Mouse (Mus musculus) intestine, embryonic 15.5 days (tissue): ENCODE measurements around the gene Slc44a2. TPM values are rescaled to one million over a fixed set of nuclear protein-coding genes. Genes with fewer than 3 reads are reported as not detected.
"Not testable (repeated sequence)": the region's sequence is repeated elsewhere in the genome, so short reads cannot be mapped to it uniquely, and the experiment has no call there.

Source experiments
- ATAC-seq: fragments of 200-750 bp; cut with Nextera tagmentation; 2 replicates; pipeline ENCODE4 v1.8.0; 2017; ENCODE audit warnings: moderate TSS enrichment, moderate library complexity
- H3K27ac ChIP-seq: fragments of 300-500 bp; sonication (generic); 2 replicates; pipeline ENCODE4 v1.5.1; 2015; ENCODE audit warnings: mild to moderate bottlenecking, inconsistent platforms
- H3K27me3 ChIP-seq: fragments of 300-500 bp; sonication (generic); replicated peaks from 2 replicates; pipeline ENCODE4 v1.6.1; 2015; ENCODE audit warnings: inconsistent platforms
- H3K36me3 ChIP-seq: fragments of 300-500 bp; sonication (generic); 2 replicates; pipeline ENCODE4 v1.6.1; 2015; ENCODE audit warnings: inconsistent platforms
- H3K4me1 ChIP-seq: fragments of 300-500 bp; sonication (generic); replicated peaks from 2 replicates; pipeline ENCODE4 v1.6.1; 2015; ENCODE audit warnings: inconsistent platforms
- H3K4me2 ChIP-seq: fragments of 300-500 bp; sonication (generic); replicated peaks from 2 replicates; pipeline ENCODE4 v1.6.1; 2015; ENCODE audit warnings: mild to moderate bottlenecking, inconsistent platforms
- H3K4me3 ChIP-seq: fragments of 300-500 bp; sonication (generic); replicated peaks from 2 replicates; pipeline ENCODE4 v1.5.1; 2015; ENCODE audit warnings: inconsistent platforms
- H3K9ac ChIP-seq: fragments of 300-500 bp; sonication (generic); 2 replicates; pipeline ENCODE4 v1.6.1; 2015; ENCODE audit warnings: inconsistent platforms
- H3K9me3 ChIP-seq: fragments of 300-500 bp; sonication (generic); 2 replicates; pipeline ENCODE4 v1.6.1; 2016; ENCODE audit warnings: inconsistent platforms
- WGBS: fragments of 180-500 bp; shearing (Covaris S2); methylation state at CpG from one replicate; pipeline ENCODE4 v1.1.7; 2015; 5-methylcytosine and 5-hydroxymethylcytosine counted together
- polyA plus RNA-seq: library from polyadenylated mRNA; unstranded; fragments of >200 nt; fragmentation: Nextera tagmentation; extraction: Ambion mirVana; gene quantifications from 2 replicates; pipeline ENCODE4 v1.2.1, GENCODE M21; 2015

The Slc44a2 gene
- polyA plus RNA-seq, 1 experiment from 2014 or later, result 52.0 TPM

DNA sequence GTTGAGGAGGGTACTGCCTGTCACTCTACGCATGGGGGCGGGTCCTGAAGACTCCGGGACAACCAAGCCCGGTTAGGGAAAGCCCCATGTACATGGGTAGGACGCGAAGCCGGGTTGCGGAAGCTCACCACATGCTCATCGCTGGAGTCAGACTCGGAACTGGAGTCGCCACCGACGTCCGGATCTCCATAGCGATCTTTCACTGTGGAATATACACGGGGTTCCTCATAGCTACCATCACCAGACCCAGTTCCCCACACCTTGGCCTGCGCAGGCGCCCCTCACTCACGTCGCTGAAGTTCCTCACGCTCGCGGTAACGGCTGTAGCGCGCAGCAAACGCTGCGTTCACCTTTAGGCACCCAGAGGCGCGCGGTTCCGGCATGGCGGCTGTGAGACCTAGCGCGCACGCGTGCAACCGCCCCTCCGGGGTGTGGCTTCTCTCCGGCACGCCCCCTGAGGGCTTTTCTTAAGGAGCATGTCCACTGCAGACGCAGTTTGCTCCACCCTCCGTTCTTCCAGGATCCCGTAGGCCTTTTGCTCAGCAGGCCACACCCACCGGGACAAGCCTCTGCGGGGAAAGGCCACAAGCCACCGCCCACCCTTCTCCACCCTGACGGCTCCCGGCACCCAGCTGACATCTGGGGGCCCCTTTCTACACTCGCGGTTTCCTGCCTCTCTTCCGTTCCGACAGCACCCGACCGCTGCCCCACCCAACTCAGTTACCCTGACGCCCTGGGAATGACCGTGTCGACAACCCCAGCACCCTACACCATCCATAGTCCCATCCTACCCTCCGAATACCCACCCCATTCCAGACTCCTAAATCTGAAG lies 32.7 kb upstream of the Slc44a2 start, which contains the start of gene Kri1:
Kri1 (minus strand) TSS at position 399 of the 832 bp plus-strand sequence.
- Histone ChIP-seq H3K9me3 (no peaks in the 10 kb centered on the region), H3K4me3 (peak within 1 kb of the TSS; percentile 59), H3K4me2 (peak within 1 kb of the TSS; percentile 83), H3K27ac (peak within 1 kb of the TSS; percentile 78), H3K9ac (peak within 1 kb of the TSS; percentile 57), H3K4me1 (peaks cover 26% of the 10 kb centered on the region), H3K27me3 (no peaks in the 10 kb centered on the region), H3K36me3 (peaks cover 9% of the 10 kb centered on the region; the same call in 1 of the 2 replicates)
- WGBS, result under 1% methylated on average over 59 of the region's 59 CpGs
- peak; percentile 81 for ATAC-seq

DNA sequence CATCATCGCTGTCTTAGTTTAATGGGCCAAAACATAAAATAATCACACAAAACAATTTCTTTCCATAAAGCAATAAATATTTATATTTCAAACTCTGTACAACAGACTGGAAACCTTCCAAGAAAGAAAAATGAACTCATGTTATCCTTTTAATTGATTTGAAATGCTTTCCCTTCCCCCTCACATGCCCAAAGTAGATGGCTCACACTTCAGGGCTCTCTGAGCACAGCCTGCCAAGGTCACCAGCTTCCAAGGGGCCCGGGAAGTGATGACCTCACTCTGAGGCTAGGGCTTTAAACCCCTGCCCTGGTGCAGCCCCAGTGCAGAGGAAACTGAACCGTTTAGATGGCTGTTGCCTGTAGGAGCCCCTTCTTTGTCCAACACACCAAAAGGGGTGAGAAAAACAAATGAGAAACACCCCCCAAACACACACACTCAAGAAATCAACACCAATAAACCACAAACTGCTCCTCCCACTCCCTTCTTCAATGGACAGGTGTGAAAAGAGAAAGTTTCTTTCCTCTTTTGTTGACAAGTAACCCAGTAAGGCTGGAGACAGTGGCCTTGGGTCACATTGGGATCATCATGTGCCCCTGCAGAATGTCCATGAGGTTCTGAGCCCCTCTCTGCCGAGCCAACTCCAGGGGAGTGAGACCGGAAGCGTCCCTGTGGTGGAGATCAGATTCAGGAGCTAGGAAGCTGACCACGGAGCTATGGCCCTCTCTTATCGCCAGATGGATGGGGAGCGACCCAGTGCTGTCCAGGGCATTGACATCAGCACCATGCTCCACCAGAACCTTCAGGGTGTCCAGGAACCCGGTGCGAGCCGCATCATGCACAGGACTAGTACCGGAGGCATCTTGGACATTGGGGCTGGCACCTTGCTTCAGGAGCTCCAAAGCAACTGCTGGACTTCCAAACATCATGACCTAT lies 31.8 kb upstream of the Slc44a2 start:
- no peaks in the 10 kb centered on the region for H3K27me3 ChIP-seq
- peak overlapping the region; percentile 83 for H3K4me2 ChIP-seq
- whole genome bisulfite sequencing, result 69% methylated on average over 13 of the region's 13 CpGs

DNA sequence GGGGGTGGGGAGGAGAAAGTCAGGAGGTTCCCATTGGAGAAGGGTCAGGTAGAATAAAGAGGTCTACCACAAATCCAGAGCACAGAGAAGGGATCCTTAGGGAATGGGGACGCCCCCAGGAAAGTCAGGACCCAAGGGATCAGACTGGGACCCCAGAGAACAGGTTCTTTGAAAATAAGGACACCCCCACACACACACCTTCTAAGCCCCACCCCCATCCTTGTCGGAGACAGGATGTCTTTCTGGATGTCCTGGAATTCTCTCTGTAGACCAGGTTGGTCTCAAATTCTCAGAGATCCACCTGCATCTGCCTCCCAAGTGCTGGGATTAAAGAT lies 31.2 kb upstream of the Slc44a2 start:
- peak overlapping the region; percentile 83 for H3K4me2 ChIP-seq

More for the DNA sequence above, 31.8 kb upstream of the Slc44a2 start:
- ATAC-seq, result no peak
- no peak overlapping the region for H3K9ac ChIP-seq
- no peaks in the 10 kb centered on the region for H3K9me3 ChIP-seq
- H3K4me3 ChIP-seq, result peak overlapping the region; percentile 59
- peaks cover 9% of the 10 kb centered on the region; the same call in 1 of the 2 replicates for H3K36me3 ChIP-seq
- peaks cover 26% of the 10 kb centered on the region for H3K4me1 ChIP-seq
- peak overlapping the region; percentile 78 for H3K27ac ChIP-seq

DNA sequence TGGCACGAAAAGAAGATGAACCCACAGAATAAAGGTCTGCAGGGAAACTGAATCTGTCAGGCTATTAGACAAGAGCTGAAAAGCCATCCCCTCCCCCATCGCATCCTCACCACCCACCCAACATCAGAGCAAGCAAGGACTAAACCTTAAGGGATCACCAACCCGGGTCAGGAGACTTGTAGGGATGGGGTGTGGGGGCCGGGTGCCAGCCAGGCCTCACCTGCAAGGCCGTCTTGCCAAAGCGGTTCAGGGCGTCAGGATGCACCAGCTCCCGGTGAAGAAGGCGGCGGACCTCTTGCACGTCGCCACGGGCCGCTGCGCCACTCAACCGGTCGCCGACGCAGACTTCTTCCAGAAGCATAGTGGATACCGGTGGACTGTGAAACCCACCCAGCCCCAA lies 29.9 kb upstream of the Slc44a2 start:
- Histone ChIP-seq H3K9me3 (no peaks in the 10 kb centered on the region), H3K27me3 (no peaks in the 10 kb centered on the region), H3K36me3 (peaks cover 2% of the 10 kb centered on the region; the same call in 1 of the 2 replicates), H3K4me2 (peak overlapping the region; percentile 83), H3K27ac (peak overlapping the region; percentile 76), H3K4me3 (peak overlapping the region; percentile 65), H3K9ac (peak overlapping the region; percentile 73), H3K4me1 (peaks cover 23% of the 10 kb centered on the region)
- ATAC-seq, result no peak
- 0% methylated on average over 20 of the region's 20 CpGs for WGBS

More for the DNA sequence above, 31.2 kb upstream of the Slc44a2 start:
- Histone ChIP-seq H3K27me3 (no peaks in the 10 kb centered on the region), H3K9ac (no peak overlapping the region), H3K9me3 (no peaks in the 10 kb centered on the region), H3K36me3 (peaks cover 9% of the 10 kb centered on the region; the same call in 1 of the 2 replicates), H3K27ac (no peak overlapping the region), H3K4me1 (peaks cover 25% of the 10 kb centered on the region), H3K4me3 (no peak overlapping the region; the same call in 1 of the 2 replicates)
- ATAC-seq, result no peak
- WGBS, result 85% methylated on average over 2 of the region's 2 CpGs

DNA sequence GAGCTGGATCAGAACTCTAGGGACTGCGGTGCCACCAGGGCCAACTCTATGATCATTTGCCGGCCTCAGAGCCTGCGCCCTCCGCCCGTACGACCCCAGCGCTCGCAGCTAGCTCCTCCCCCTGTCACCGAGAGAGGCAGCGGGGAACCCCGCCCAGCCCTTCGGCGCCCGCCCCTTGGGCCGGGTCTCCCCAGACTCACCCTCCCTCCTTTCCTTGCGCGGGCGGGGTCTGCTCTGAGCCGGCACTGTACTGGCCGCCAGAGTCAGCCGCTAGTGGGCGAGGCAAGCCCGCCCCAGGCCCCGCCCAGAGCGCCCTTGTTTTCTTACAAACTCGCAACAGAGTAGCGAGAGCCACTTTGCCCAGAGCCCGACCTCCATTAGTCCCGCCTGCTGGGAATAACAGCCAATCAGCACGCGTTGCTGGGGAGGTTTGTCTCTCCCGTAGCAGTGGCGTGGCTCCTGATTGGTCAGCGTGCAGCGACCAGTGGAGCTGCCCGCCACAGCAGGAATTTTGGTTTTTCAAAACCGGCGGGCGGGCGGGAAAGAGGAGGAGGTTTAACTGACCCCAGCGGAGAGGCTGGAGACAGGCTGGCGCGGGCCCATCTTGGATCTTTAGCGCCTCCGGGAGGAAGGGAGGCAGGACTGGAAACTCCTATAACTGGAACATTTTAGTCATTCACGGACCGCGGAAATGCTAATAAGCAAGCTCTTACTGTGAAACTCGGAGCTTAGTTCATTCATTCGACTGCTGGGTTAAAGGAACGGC lies 29.3 kb upstream of the Slc44a2 start, which contains the start of gene Cdkn2d:
Cdkn2d (minus strand) TSS at position 386 of the 766 bp plus-strand sequence.
- H3K27ac ChIP-seq, result peak within 1 kb of the TSS; percentile 83
- H3K4me3 ChIP-seq, result peak within 1 kb of the TSS; percentile 65
- peak; percentile 95 for ATAC-seq
- H3K9ac ChIP-seq, result peak within 1 kb of the TSS; percentile 73
- no peaks in the 10 kb centered on the region for H3K27me3 ChIP-seq
- peak within 1 kb of the TSS; percentile 83 for H3K4me2 ChIP-seq
- no peaks in the 10 kb centered on the region for H3K9me3 ChIP-seq
- 1% methylated on average over 51 of the region's 51 CpGs for WGBS
- H3K36me3 ChIP-seq, result no peaks in the 10 kb centered on the region
- H3K4me1 ChIP-seq, result peaks cover 23% of the 10 kb centered on the region

DNA sequence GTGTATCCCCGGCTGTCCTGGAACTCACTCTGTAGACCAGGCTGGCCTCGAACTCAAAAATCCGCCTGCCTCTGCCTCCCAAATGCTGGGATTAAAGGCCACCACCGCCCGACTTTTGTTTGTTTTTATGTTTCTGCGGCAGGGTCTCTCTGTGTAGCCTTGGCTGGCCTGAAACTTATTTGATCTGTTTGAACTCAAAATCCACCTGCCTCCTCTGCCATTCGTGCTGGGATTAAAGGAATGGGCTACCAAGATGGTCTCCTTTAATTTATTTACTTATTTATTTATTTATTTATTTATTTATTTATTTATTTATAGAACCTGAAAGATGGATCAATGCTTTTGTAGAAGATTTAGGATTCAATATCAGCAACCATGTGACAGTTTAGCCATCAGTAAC lies 28.6 kb upstream of the Slc44a2 start:
- Histone ChIP-seq H3K9ac (peak overlapping the region; percentile 14), H3K4me3 (peak overlapping the region; percentile 65), H3K4me1 (peaks cover 18% of the 10 kb centered on the region), H3K27ac (peak overlapping the region; percentile 83), H3K4me2 (peak overlapping the region; percentile 83)
- ATAC-seq, H3K27me3 ChIP-seq, H3K9me3 ChIP-seq, H3K36me3 ChIP-seq: not testable (repeated sequence)
- 12% methylated on average over 7 of the region's 7 CpGs for WGBS

DNA sequence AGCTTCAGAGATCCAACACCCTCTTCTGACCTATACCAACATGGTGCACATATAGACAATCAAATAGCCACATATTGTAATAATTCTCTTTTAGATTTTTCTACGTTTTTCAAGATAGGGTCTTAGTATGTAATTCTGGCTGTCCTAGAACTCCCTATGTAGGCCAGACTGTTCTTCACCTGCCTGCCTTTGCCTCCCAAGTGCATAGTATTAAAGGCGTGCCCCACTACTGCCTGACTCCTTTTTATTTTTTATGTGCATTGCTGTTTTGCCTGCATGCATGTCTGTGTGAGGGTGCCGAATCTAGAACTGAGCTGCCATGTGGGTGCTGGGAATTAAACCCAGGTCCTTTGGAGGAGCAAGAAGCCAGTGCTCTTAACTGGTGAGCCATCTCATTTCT lies 28.2 kb upstream of the Slc44a2 start:
- Histone ChIP-seq H3K4me2 (peak overlapping the region; percentile 83; the same call in 1 of the 2 replicates), H3K4me1 (peaks cover 14% of the 10 kb centered on the region), H3K4me3 (no peak overlapping the region), H3K9ac (no peak overlapping the region), H3K27ac (no peak overlapping the region), H3K27me3 (no peaks in the 10 kb centered on the region), H3K9me3 (no peaks in the 10 kb centered on the region), H3K36me3 (no peaks in the 10 kb centered on the region)
- 97% methylated on average over 3 of the region's 3 CpGs for WGBS
- no peak for ATAC-seq

DNA sequence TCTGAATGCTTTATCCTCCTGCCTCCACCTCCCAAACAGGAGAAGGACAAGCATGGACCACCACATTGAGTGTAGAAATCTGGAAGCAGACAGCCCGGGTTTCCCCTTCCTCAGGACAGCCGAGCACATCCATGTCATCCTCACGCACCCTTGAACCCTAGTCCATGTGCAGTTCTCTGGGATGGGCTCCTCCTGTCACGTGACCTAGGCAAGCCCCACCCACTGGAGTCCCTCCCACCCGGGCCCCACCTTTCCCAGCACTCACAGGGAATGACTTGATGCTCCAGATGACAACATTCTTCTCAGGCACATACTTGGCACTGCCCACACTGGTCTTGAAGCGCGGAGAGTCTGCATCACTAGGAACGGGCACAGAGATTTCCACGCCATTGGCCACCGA lies 21.5 kb upstream of the Slc44a2 start:
- no peak for ATAC-seq
- no peak overlapping the region for H3K4me3 ChIP-seq

DNA sequence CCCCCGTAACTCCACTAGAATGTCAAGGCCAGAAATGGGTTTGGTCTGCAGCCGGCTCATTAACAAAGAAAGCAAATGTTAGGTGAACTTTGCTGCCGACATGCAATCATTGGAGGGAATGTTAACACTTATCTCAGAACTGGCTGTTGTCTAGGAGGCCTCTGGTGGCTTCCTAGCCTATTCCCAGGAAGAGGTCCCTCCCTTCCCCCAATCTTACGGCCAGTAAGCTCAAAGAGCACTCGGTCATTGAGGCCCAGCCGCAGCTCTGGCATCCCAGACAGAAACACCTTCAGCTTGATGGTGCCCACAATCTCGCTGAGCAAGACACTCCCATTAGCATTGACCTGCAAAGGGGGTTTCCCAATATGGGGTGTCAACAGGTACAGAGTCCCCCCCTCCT lies 15.4 kb upstream of the Slc44a2 start:
- H3K27me3 ChIP-seq, result no peaks in the 10 kb centered on the region
- ATAC-seq, result peak; percentile 63; the same call in 1 of the 2 replicates
- no peak overlapping the region for H3K27ac ChIP-seq
- H3K4me3 ChIP-seq, result no peak overlapping the region
- H3K4me1 ChIP-seq, result no peaks in the 10 kb centered on the region
- 66% methylated on average over 7 of the region's 7 CpGs for WGBS
- no peaks in the 10 kb centered on the region for H3K9me3 ChIP-seq
- H3K9ac ChIP-seq, result no peak overlapping the region
- H3K36me3 ChIP-seq, result peaks cover 6% of the 10 kb centered on the region; the same call in 1 of the 2 replicates
- no peak overlapping the region for H3K4me2 ChIP-seq

More for the DNA sequence above, 21.5 kb upstream of the Slc44a2 start:
- no peaks in the 10 kb centered on the region for H3K4me1 ChIP-seq
- H3K36me3 ChIP-seq, result peaks cover 6% of the 10 kb centered on the region; the same call in 1 of the 2 replicates
- H3K4me2 ChIP-seq, result no peak overlapping the region
- WGBS, result 86% methylated on average over 10 of the region's 10 CpGs
- H3K9me3 ChIP-seq, result no peaks in the 10 kb centered on the region
- no peak overlapping the region for H3K27ac ChIP-seq
- H3K9ac ChIP-seq, result no peak overlapping the region
- H3K27me3 ChIP-seq, result no peaks in the 10 kb centered on the region

DNA sequence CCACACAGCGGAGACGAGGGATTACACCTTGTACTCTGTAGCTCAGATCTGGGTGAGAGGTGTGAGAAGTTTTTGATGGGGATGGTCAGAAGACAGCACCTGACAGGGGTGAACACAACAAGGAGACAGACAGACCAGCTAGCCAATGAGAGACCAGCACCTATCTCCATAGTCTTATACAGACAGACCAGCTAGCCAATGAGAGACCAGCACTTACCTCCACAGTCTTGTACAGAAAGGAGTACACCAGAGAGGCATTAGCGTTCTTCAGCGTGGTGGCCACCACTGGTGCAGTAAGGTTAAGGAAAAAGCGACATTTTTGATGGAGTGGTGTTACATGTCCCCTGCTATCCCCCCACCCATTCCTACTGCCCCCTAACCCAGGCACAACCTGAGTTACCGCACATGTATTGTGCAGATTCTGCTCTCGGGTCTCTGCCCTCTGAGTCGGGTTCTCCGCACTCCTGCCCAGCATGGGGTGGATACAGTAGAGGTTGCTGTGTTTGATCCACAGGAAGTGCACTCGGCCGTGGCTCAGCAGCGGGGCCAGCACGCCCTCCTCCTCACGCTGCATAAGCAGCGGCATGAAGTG lies 11.3 kb upstream of the Slc44a2 start:
- Histone ChIP-seq H3K4me2 (no peak overlapping the region), H3K4me3 (no peak overlapping the region), H3K4me1 (no peaks in the 10 kb centered on the region), H3K27me3 (peaks cover 5% of the 10 kb centered on the region), H3K27ac (no peak overlapping the region), H3K9ac (no peak overlapping the region), H3K36me3 (no peaks in the 10 kb centered on the region), H3K9me3 (no peaks in the 10 kb centered on the region)
- no peak for ATAC-seq
- 68% methylated on average over 15 of the region's 15 CpGs for WGBS

DNA sequence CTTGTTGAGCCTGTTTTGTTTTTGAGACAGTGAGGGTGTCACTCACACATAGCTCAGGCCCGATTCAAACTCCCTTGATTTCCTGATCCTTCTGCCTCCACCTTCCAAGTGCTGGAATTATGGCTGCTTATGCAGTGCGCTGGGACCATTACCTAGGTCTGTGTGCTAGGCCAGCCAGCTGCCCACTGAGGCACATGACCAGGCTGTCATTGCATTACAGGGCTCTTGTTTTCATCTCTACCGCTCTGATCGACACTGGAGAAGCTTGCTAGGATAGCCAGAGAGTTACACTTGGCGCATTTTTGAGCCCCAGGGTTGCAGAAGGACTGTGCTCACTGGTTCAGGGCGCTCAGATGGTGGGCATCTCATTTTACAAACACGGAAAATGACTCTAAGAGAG lies 8.8 kb upstream of the Slc44a2 start:
- H3K27me3 ChIP-seq, result peaks cover 5% of the 10 kb centered on the region
- WGBS, result 18% methylated on average over 7 of the region's 7 CpGs
- ATAC-seq, result peak; percentile 24
- H3K4me2 ChIP-seq, result peak overlapping the region; percentile 55
- no peaks in the 10 kb centered on the region for H3K36me3 ChIP-seq
- H3K9ac ChIP-seq, result peak overlapping the region; percentile 54
- no peaks in the 10 kb centered on the region for H3K9me3 ChIP-seq
- H3K4me1 ChIP-seq, result no peaks in the 10 kb centered on the region
- peak overlapping the region; percentile 48 for H3K4me3 ChIP-seq
- no peak overlapping the region for H3K27ac ChIP-seq
